Mouse (Mus musculus) ES-Bruce4 (cell line): ENCODE data around the gene Ppl. TPM values are rescaled to one million over a fixed set of nuclear protein-coding genes. Genes with fewer than 3 reads are reported as not detected.

ENCODE experiments used
- H3K27ac ChIP-seq: 2 replicates; pipeline ENCODE4 v1.5.1; 2012; ENCODE audit warnings: low read length, inconsistent platforms; ENCODE audit not compliant: insufficient read depth
- H3K27me3 ChIP-seq: 2 replicates; pipeline ENCODE4 v1.6.1; 2012; ENCODE audit warnings: mild to moderate bottlenecking, low read length, inconsistent platforms; ENCODE audit not compliant: control insufficient read depth, poor library complexity, insufficient read depth, severe bottlenecking
- H3K36me3 ChIP-seq: 2 replicates; pipeline ENCODE4 v1.6.1; 2012; ENCODE audit warnings: inconsistent platforms, mild to moderate bottlenecking, low read length, moderate library complexity; ENCODE audit not compliant: control insufficient read depth, poor library complexity, insufficient read depth, severe bottlenecking
- H3K4me1 ChIP-seq: one replicate; pipeline ENCODE4 v1.8.1; 2011; ENCODE audit warnings: low read length; ENCODE audit not compliant: control insufficient read depth, insufficient read depth
- H3K4me3 ChIP-seq: 2 replicates; pipeline ENCODE4 v1.5.1; 2011; ENCODE audit warnings: low read depth, mild to moderate bottlenecking, low read length
- H3K9ac ChIP-seq: 2 replicates; pipeline ENCODE4 v1.6.1; 2012; ENCODE audit warnings: low read depth, mild to moderate bottlenecking, inconsistent platforms; ENCODE audit not compliant: poor library complexity, severe bottlenecking
- H3K9me3 ChIP-seq: replicated peaks from 2 replicates; pipeline ENCODE4 v1.6.1; 2012; ENCODE audit warnings: mild to moderate bottlenecking, low read length, inconsistent platforms; ENCODE audit not compliant: control insufficient read depth, poor library complexity, insufficient read depth, severe bottlenecking
- CTCF ChIP-seq: IDR thresholded peaks from one replicate; pipeline ENCODE4 v1.8.1; 2011; ENCODE audit warnings: low read depth, low read length
- EP300 ChIP-seq: IDR thresholded peaks from 2 replicates; pipeline ENCODE4 v1.6.1; 2011; ENCODE audit warnings: low read depth, low read length; ENCODE audit not compliant: insufficient read depth
- POLR2A ChIP-seq: IDR thresholded peaks from one replicate; pipeline ENCODE4 v1.8.1; 2011; ENCODE audit warnings: low read length; ENCODE audit not compliant: insufficient read depth
- polyA plus RNA-seq: library from polyadenylated mRNA; stranded (reverse); fragments of >200 nt; gene quantifications from 2 replicates; pipeline ENCODE4 v1.2.4, GENCODE M21; 2011; ENCODE audit warnings: low read depth; ENCODE audit not compliant: missing spikeins, insufficient read depth, insufficient read length

The Ppl gene
- polyA plus RNA-seq, 1 experiment: 11.4 TPM

DNA sequence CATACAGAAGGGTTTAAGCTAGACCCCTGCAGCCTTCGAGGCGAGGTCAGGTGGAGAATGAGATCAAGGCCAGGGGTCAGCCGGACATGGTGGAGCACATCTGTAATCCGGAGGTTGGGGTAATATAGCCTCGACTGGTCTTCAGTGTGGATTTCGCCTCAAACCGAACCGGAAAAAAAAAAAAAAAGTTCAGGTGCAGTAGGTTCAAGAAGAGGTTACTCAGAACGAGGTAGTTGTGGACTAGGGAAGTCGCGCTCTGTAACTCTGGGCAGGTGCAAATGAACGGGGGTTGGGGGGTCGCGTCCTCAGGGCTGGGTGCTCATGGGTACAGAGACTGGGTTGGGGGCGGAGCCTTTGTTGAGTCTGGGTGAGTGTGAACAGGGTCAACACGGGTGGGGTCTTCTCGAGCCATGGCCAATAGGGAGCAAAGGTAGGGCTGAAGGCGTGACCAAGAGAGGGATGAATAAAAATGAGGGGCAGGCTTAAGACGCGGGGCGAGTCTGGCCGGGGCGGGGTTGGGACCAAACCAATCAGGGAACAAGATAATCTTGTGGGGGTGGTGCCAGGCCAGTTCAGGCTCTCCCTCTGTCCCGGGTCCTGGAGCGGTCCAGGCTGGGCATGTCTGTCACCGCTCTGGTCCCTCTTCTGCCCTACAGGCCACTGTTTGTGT, 14.3 kb upstream of the Ppl start:
- Histone ChIP-seq H3K4me3 (peak overlapping the region; percentile 51), H3K9me3 (no peaks in the 10 kb centered on the region), H3K27ac (no peak overlapping the region), H3K9ac (0 out of 2 replicates have a peak overlapping the region, but pooled peaks have one; percentile 22), H3K4me1 (no peaks in the 10 kb centered on the region), H3K27me3 (no peaks in the 10 kb centered on the region), H3K36me3 (no peaks in the 10 kb centered on the region)
- TF ChIP-seq EP300 (no peak), CTCF (no peak), POLR2A (no peak)

DNA sequence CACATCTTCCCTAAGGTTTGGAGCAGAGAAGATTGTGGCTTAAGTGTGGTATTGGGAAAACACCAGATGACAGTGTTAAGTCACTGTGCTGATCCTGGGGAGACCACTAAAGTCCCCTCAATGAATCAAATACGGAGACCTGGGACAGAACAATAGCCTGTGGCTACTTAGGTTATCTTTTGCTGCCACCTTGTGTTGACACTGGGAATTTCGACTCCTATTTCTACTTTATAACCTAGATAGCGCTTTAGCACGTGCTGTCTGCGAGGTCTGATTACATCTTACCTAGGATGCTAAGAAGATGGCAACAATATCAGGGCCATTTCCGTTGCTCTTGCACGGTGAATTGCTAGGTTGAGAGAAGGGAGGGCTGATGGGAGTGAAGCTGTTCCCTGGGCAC, 13.3 kb upstream of the Ppl start:
- no peak for TF ChIP-seq POLR2A
- no peak for TF ChIP-seq EP300
- H3K36me3 ChIP-seq: no peaks in the 10 kb centered on the region
- no peak overlapping the region for H3K4me3 ChIP-seq

DNA sequence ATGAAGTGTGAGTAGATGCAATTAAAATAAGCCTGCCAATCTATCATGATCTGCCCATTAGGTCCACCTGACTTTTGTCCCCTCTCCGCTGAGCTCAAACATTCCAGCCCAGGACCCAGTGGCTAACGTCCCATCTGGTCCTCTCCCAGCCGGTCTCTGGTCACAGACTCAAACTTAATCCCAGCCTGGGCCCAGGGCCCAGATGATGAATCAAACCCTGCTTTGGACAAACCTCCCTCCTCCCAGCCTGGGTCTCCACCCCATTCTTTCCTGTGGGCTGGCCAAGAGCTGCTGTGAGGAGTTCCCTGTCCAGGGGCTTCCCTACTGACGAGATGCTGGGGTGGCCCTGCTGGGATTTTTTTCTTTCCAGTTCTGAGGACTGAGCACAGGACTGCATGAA, 7.5 kb upstream of the Ppl start:
- Histone ChIP-seq H3K27me3 (no peaks in the 10 kb centered on the region), H3K9ac (no peak overlapping the region), H3K4me3 (0 out of 2 replicates have a peak overlapping the region, but pooled peaks have one; percentile 4), H3K36me3 (no peaks in the 10 kb centered on the region), H3K9me3 (no peaks in the 10 kb centered on the region), H3K27ac (no peak overlapping the region), H3K4me1 (no peaks in the 10 kb centered on the region)
- TF ChIP-seq POLR2A: no peak
- TF ChIP-seq CTCF: no peak
- no peak for TF ChIP-seq EP300

More for the DNA sequence above, 13.3 kb upstream of the Ppl start:
- Histone ChIP-seq H3K4me1 (no peaks in the 10 kb centered on the region), H3K9ac (no peak overlapping the region), H3K9me3 (no peaks in the 10 kb centered on the region), H3K27me3 (no peaks in the 10 kb centered on the region), H3K27ac (no peak overlapping the region)

DNA sequence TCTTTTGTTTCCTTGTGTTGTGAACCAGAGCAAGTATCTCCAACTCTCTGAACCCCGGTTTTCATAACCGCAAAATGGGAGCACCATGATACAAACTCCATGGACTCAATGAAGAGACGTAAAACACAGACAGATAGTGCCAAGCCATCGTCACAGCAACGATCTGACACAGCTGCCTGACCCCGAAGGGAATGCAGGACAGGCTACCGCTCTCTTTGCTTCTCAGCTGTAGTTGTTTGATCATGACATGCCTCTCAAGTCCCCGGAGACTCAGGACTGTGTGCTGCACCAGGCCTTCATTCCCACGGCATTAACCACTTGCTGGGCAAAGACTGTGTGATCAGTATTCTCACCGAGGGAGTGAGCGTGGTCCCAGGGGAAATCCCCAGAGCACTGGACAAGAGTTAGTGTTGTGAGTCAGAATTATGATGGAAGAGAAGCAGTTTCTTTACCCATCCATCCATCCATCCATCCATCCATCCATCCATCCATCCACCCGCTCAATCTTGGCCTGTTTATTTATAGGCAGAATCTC, 4.9 kb upstream of the Ppl start:
- Histone ChIP-seq H3K4me3 (no peak overlapping the region), H3K9ac (no peak overlapping the region), H3K36me3 (no peaks in the 10 kb centered on the region), H3K4me1 (no peaks in the 10 kb centered on the region), H3K27ac (no peak overlapping the region), H3K9me3 (no peaks in the 10 kb centered on the region), H3K27me3 (no peaks in the 10 kb centered on the region)
- TF ChIP-seq CTCF (no peak), EP300 (no peak), POLR2A (no peak)

DNA sequence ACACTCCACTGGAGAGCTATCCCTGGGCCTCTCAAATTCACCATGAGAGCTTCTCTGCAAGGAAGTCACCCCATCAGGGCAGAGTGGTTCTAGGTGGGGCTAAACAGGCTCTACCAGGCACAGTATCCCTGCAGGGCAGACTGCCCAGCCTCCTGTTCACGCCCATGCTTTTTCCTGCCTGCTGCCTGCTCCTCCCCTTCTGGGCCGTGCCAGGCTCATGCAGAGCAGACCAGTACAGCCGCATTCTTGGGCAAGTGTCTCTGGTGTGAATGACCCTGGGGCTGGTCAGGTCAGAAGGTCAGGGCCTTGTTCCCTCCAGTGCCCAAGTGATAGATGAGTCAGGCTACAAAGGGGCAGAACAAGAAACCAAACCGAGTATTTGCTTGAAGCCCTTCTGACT, 4.3 kb upstream of the Ppl start:
- TF ChIP-seq CTCF (no peak), EP300 (0 out of 2 replicates have a peak, but pooled peaks have one; percentile 10), POLR2A (no peak)
- H3K9ac ChIP-seq: no peak overlapping the region

DNA sequence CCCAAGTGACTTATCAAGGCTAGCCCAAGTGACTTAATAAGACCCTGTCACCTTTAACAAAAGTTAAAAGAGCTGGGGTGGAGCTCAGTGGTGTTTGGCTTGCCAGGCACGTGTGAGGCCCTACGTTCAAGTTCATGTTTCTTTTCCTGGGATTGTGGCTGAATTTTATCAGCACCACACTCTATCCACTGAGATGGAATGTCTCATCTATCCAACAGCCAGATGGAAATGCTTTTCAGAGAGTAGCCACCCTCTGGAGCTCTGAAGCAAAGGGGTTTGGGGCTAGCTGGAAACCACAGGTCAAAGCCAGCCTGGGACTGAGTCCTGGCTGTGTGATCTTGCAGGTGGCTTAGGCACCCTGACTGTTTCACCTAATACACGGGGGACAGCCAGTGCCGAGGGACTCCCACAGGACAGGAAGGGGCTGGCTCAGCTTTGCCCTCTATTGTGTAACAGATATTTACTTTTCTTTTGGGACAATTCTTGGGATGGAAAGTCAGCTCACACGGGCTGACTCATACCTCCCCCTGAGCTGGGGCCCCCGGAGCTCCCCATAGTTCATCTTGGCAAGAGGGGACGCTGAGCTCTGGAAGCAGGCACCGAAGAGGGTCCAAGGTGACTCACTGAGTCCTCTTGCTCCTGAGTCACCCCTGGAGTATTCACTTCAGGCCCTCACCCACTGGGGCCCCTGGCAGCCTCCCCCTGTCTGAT, 3.5 kb upstream of the Ppl start:
- H3K4me1 ChIP-seq: peaks cover 2% of the 10 kb centered on the region
- TF ChIP-seq CTCF: no peak
- no peak for TF ChIP-seq EP300
- no peak for TF ChIP-seq POLR2A

More for the DNA sequence above, 4.3 kb upstream of the Ppl start:
- Histone ChIP-seq H3K9me3 (no peaks in the 10 kb centered on the region), H3K27me3 (no peaks in the 10 kb centered on the region; the same call in 1 of the 2 replicates), H3K36me3 (no peaks in the 10 kb centered on the region), H3K4me1 (no peaks in the 10 kb centered on the region), H3K27ac (no peak overlapping the region), H3K4me3 (no peak overlapping the region)

More for the DNA sequence above, 3.5 kb upstream of the Ppl start:
- Histone ChIP-seq H3K9me3 (no peaks in the 10 kb centered on the region), H3K4me3 (no peak overlapping the region), H3K27me3 (no peaks in the 10 kb centered on the region; the same call in 1 of the 2 replicates), H3K27ac (no peak overlapping the region), H3K9ac (no peak overlapping the region), H3K36me3 (no peaks in the 10 kb centered on the region)
